20 mouse cellular contexts compared by ENCODE assay signal in the genomic region with DNA sequence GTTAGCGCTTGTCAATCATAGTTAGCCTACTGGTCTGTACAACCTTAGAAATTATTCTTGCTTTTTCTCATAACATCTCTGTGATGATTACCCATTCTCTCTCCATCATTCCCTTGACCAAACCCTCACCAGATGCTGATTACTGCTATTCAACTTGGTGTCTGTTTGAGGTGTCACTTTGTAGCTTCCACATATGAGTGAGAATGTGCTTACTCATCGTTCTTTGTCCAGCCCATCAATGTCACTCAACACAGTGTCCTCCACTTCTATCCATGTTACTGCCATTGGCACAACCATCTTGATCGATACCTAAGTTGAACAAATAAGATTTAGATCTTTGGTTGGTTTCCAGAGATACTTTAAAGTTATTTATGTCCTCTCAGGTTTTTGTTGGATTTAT.
DNase-seq lines count a peak whose midpoint lies in the region; ATAC-seq and TF ChIP-seq lines count a peak whose summit lies in the region.
"Had no signal": no experiment of that assay in that cellular context is flagged by ENCODE, and none has a peak within 500 bp of the region (broad histone marks: within the 10 kb centered on the region; RNA-seq: fewer than 3 reads in every experiment).

No protein-coding gene starts in this region.

- DNase-seq in CH12.LX (ENCODE audit: extremely low read depth) (no peak), ES-E14 (ENCODE audit: low read depth, low spot score) (no peak)
- no peak for DNase-seq in kidney, postnatal 10 days
- DNase-seq: adrenal gland, adult 2 months; adrenal gland, adult 8-10 months; adrenal gland, postnatal 10 days; adrenal gland, postnatal 14 days; adrenal gland, postnatal 25 days; adrenal gland, postnatal 36 days; B cell, adult 2 months; cerebellum, adult 11 months; cerebellum, adult 11-12 months; cerebellum, adult 18-20 months; cerebellum, adult 2 months; cerebellum, adult 8-10 months had no signal

- TF ChIP-seq CTCF in CH12.LX (conservative IDR thresholded peaks at IDR 0.05 in 1 of 2, IDR thresholded peaks at IDR 0.05 in 1 of 2; ENCODE audit: low read depth in 2 of 2, low read length in 2 of 2) = no peak

- H3K27ac ChIP-seq in CH12.LX (ENCODE audit: insufficient read depth, low read depth) (no peak overlapping the region), ES-E14 (ENCODE audit: insufficient read depth, low read depth, low read length, poor library complexity, severe bottlenecking) (no peak overlapping the region)
- H3K27ac ChIP-seq in kidney, embryonic 16.5 days (ENCODE audit: low read length) = no peak overlapping the region

- no peaks in the 10 kb centered on the region for H3K79me2 ChIP-seq in CH12.LX (replicated peaks; ENCODE audit: control insufficient read depth, extremely low read depth, insufficient read depth, poor library complexity, severe bottlenecking)

- no peak for TF ChIP-seq POLR2A in CH12.LX (IDR thresholded peaks at IDR 0.05; ENCODE audit: low read depth, low read length)

- H3K9me3 ChIP-seq in CH12.LX (replicated peaks; ENCODE audit: low read length) (no peaks in the 10 kb centered on the region), ES-E14 (ENCODE audit: control insufficient read depth, insufficient read depth, low read depth, low read length) (no peaks in the 10 kb centered on the region)
- no peaks in the 10 kb centered on the region for H3K9me3 ChIP-seq in kidney, embryonic 16.5 days (ENCODE audit: low read length)
- H3K9me3 ChIP-seq: G1E had no signal

- dilution Hi-C loops in CH12.LX (cut with MboI; ENCODE audit: extremely low pct_ligation_motif_present, extremely low pct_unique_long_range_greater_than_20kb, low sequenced_read_pairs) = no loop called here

- ATAC-seq in kidney, embryonic 16.5 days (ENCODE audit: low FRiP score, low TSS enrichment) = no peak
- ATAC-seq: activated CD4-positive, CD25-positive, alpha-beta regulatory T cell, adult 4 months; CD4-positive, CD25-positive, alpha-beta regulatory T cell, adult 4 months; Patski had no signal

- 93% methylated on average over 3 of the region's 3 CpGs for WGBS in kidney, embryonic 16.5 days

- H3K9ac ChIP-seq in CH12.LX (ENCODE audit: insufficient read depth, low read depth) (no peak overlapping the region), ES-E14 (ENCODE audit: insufficient read depth, low read depth, low read length, poor library complexity, severe bottlenecking) (no peak overlapping the region)
- no peak overlapping the region for H3K9ac ChIP-seq in kidney, embryonic 16.5 days (replicated peaks; ENCODE audit: low read length)

- in situ Hi-C loops in CH12.LX (cut with MboI; ENCODE audit: low pct_ligation_motif_present, low pct_unique_long_range_greater_than_20kb, low sequenced_read_pairs) = no loop called here
- in situ Hi-C loops in ES-E14 (cut with MboI; ENCODE audit: low sequenced_read_pairs in 2 of 2, unreplicated experiment in 2 of 2) = no loop called here

- no peaks in the 10 kb centered on the region for H3K4me1 ChIP-seq in CH12.LX (ENCODE audit: control insufficient read depth in 1 of 2, insufficient read depth in 2 of 2)
- H3K4me1 ChIP-seq in ES-E14 (ENCODE audit: control insufficient read depth in 2 of 2, insufficient read depth in 2 of 2, low read length in 2 of 2, poor library complexity in 1 of 2) = no peaks in the 10 kb centered on the region
- no peaks in the 10 kb centered on the region for H3K4me1 ChIP-seq in kidney, embryonic 16.5 days (ENCODE audit: insufficient read depth, low read length)

- no peak overlapping the region for H3K4me2 ChIP-seq in CH12.LX (ENCODE audit: insufficient read depth, low read depth, poor library complexity, severe bottlenecking)
- H3K4me2 ChIP-seq in kidney, embryonic 16.5 days (replicated peaks; ENCODE audit: low read depth, low read length) = no peak overlapping the region

- H3K36me3 ChIP-seq in CH12.LX (replicated peaks in 1 of 2; ENCODE audit: control insufficient read depth in 1 of 2, insufficient read depth in 1 of 2, low read length in 1 of 2) (no peaks in the 10 kb centered on the region), ES-E14 (ENCODE audit: control insufficient read depth, insufficient read depth, low read length, poor library complexity, severe bottlenecking) (no peaks in the 10 kb centered on the region)
- H3K36me3 ChIP-seq in kidney, embryonic 16.5 days (ENCODE audit: insufficient read depth, low read length) = no peaks in the 10 kb centered on the region
- H3K36me3 ChIP-seq: G1E had no signal

- TF ChIP-seq RAD21 in CH12.LX (IDR thresholded peaks at IDR 0.05; ENCODE audit: low read depth, low read length) = no peak

- H3K4me3 ChIP-seq in CH12.LX (replicated peaks in 1 of 3; ENCODE audit: low read depth in 2 of 3, low read length in 2 of 3, poor library complexity in 1 of 3) (no peak overlapping the region), ES-E14 (ENCODE audit: insufficient read depth in 1 of 2, low read depth in 1 of 2, low read length in 2 of 2, poor library complexity in 1 of 2, severe bottlenecking in 1 of 2) (no peak overlapping the region)
- H3K4me3 ChIP-seq in kidney, embryonic 16.5 days (ENCODE audit: low read length) = no peak overlapping the region

- no peak for TF ChIP-seq EP300 in CH12.LX (IDR thresholded peaks at IDR 0.05; ENCODE audit: low read length)

- no peaks in the 10 kb centered on the region for H3K27me3 ChIP-seq in CH12.LX (replicated peaks)
- H3K27me3 ChIP-seq in kidney, embryonic 16.5 days (ENCODE audit: insufficient read depth, low read length) = no peaks in the 10 kb centered on the region

TF ChIP-seq in CH12.LX, 34 proteins besides CTCF, POLR2A, EP300 and RAD21:
- TF ChIP-seq MEF2A (IDR thresholded peaks at IDR 0.05; ENCODE audit: borderline replicate concordance, low read depth, low read length) (no peak), TCF12 (IDR thresholded peaks at IDR 0.05; ENCODE audit: low read depth, low read length) (no peak), MAFK (IDR thresholded peaks at IDR 0.05; ENCODE audit: insufficient replicate concordance, low read length) (peak; percentile 61; the same call in 1 of the 2 replicates), JUND (conservative IDR thresholded peaks at IDR 0.05; ENCODE audit: low read depth, low read length) (no peak)
TF ChIP-seq in CH12.LX: peak in this region for 1.

TF ChIP-seq in ES-E14, 5 proteins besides CTCF, POLR2A, EP300 and RAD21:
- TF ChIP-seq ZC3H11A (IDR thresholded peaks at IDR 0.05; ENCODE audit: borderline replicate concordance, low read depth, low read length) = no peak
- peak; percentile 54; the same call in 1 of the 2 replicates for TF ChIP-seq MAFK (IDR thresholded peaks at IDR 0.05; ENCODE audit: insufficient read depth, low read depth, low read length)
